ENCODE assay signal across 22 mouse cellular contexts in the genomic region with DNA sequence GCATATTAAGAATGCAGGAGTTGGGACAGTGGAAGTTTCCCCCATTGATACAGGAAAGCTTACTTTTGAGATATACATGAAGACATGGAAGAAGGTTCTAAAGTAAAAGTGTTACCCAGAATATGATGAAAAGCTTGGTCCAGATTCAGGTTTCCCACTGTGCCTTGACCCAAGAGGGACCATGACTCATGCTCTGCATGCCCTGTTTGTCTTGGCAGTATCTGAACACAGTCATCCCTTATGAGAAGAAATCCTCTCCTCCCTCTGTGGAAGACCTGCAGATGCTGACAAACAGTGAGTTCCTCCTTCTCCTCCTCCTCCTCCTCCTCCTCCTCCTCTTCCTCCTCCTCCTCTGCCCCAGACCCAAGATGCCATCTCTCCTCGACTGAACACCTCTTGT. TPM values are rescaled to one million over a fixed set of nuclear protein-coding genes. Genes with fewer than 3 reads are reported as not detected.
A peak's percentile ranks its signal among the peaks of the same experiment; 100 is the strongest.
DNase-seq lines count a peak whose midpoint lies in the region; ATAC-seq and TF ChIP-seq lines count a peak whose summit lies in the region.
"Had no signal": no experiment of that assay in that cellular context is flagged by ENCODE, and none has a peak within 500 bp of the region (broad histone marks: within the 10 kb centered on the region; RNA-seq: fewer than 3 reads in every experiment).

No protein-coding gene starts in this region.

- DNase-seq in cerebellum, adult 11 months = no peak
- DNase-seq in Muller cell, postnatal 12 days (ENCODE audit: inconsistent ontology term) = peak; percentile 75
- DNase-seq in cerebellum, adult 2 months = peak; percentile 58 to 87
- DNase-seq in fibroblast of lung, adult 2 months (ENCODE audit: low read depth) = peak; percentile 58
- no peak for DNase-seq in gastrocnemius, adult 18-20 months (ENCODE audit: low spot score)
- DNase-seq in thymus, postnatal 4 days = no peak
- DNase-seq: gastrocnemius, postnatal 10 days; heart, adult 18-20 months; heart, postnatal 14 days; kidney, adult 11 months; kidney, postnatal 36 days; liver, postnatal 0 days; thymus, adult 2 months had no signal

- no peak for TF ChIP-seq POLR2A in cerebellum, adult 2 months (IDR thresholded peaks at IDR 0.05; ENCODE audit: borderline replicate concordance, insufficient read depth, low read length)

- peak; percentile 80 for ATAC-seq in cerebellum, adult (ENCODE audit: insufficient number of reproducible peaks, low FRiP score, low TSS enrichment)
- ATAC-seq: forebrain, embryonic 15.5 days; liver, postnatal 0 days; lung, postnatal 0 days had no signal

- H3K27me3 ChIP-seq in cerebellum, adult 2 months (ENCODE audit: control insufficient read depth, insufficient read depth, low read length) = no peaks in the 10 kb centered on the region
- H3K27me3 ChIP-seq: embryonic facial prominence, embryonic 15.5 days; forebrain, embryonic 15.5 days; heart, embryonic 13.5 days; kidney, embryonic 15.5 days had no signal

- 25% methylated on average over 1 of the region's 1 CpGs for WGBS in cerebellum, adult 2 months

- H3K4me3 ChIP-seq in cerebellum, adult 2 months (replicated peaks; ENCODE audit: insufficient read depth, low read depth, low read length) = no peak overlapping the region
- H3K4me3 ChIP-seq: embryonic facial prominence, embryonic 15.5 days; forebrain, embryonic 15.5 days; heart, embryonic 13.5 days; kidney, embryonic 15.5 days; limb, embryonic 12.5 days had no signal

- peaks cover 42% of the 10 kb centered on the region for H3K4me1 ChIP-seq in cerebellum, adult 2 months (ENCODE audit: control insufficient read depth, insufficient read depth, low read length)
- H3K4me1 ChIP-seq: embryonic facial prominence, embryonic 15.5 days; forebrain, embryonic 15.5 days; heart, embryonic 13.5 days had no signal

- peak overlapping the region; percentile 91 for H3K27ac ChIP-seq in cerebellum, adult 2 months (ENCODE audit: insufficient read depth, low read length)
- H3K27ac ChIP-seq: embryonic facial prominence, embryonic 15.5 days; forebrain, embryonic 15.5 days; heart, embryonic 13.5 days; kidney, embryonic 15.5 days; limb, embryonic 12.5 days; stomach, postnatal 0 days had no signal

- TF ChIP-seq CTCF in cerebellum, adult 2 months (IDR thresholded peaks at IDR 0.05; ENCODE audit: borderline replicate concordance, insufficient read depth, low read depth, low read length) = no peak

RNA-seq across cellular contexts. Expression of gene Fez1, which starts 48.6 kb away (rescaled TPM):
- polyA plus RNA-seq in cerebellum, adult 2 months (2012; rRNA removed) = 451 and 465 TPM in 2 replicates
- 1 to 10 TPM; 4.0 to 7.0 TPM for total RNA-seq in gastrocnemius, adult 18-20 months (2021)
- total RNA-seq: common myeloid progenitor, adult 5-6 weeks had no signal

Comparison
In these comparisons a context has a peak if more than half of its experiments do, and no peak if none do; other contexts are left out.
1. DNase-seq: peak in Muller cell, postnatal 12 days (single experiment), cerebellum, adult 2 months (2 of 2) and fibroblast of lung, adult 2 months (single experiment); none in cerebellum, adult 11 months (single experiment), gastrocnemius, adult 18-20 months (single experiment) and thymus, postnatal 4 days (single experiment).